Mouse (Mus musculus): Measurements from ENCODE around the gene Nol12. TPM values are rescaled to one million over a fixed set of nuclear protein-coding genes. Genes with fewer than 3 reads are reported as not detected.

Gene Nol12
- polyA plus RNA-seq, 1 experiment from 2014 or later: 64.2 TPM

GRCm38 (mm10) chr15:78956351-78956750, 21.6 kb downstream of the Nol12 start:
- ATAC-seq: no peak
- H3K9ac ChIP-seq (replicated peaks; ENCODE audit: low read depth, low read length): no peak overlapping the region
- no peak overlapping the region for H3K4me3 ChIP-seq (replicated peaks; ENCODE audit: low read length)
- H3K27ac ChIP-seq (ENCODE audit: low read length): no peak overlapping the region
- H3K4me2 ChIP-seq (ENCODE audit: low read length): no peak overlapping the region
- no peaks in the 10 kb centered on the region for H3K27me3 ChIP-seq (replicated peaks; ENCODE audit: control insufficient read depth, insufficient read depth, low read length)
- 88% methylated on average over 4 of the region's 4 CpGs for WGBS
- no peaks in the 10 kb centered on the region for H3K9me3 ChIP-seq (ENCODE audit: control insufficient read depth, low read length)
- H3K4me1 ChIP-seq (replicated peaks; ENCODE audit: control insufficient read depth, insufficient read depth, low read length): 0 out of 2 replicates have a peak, but pooled peaks cover 2% of the 10 kb centered on the region
- H3K36me3 ChIP-seq (ENCODE audit: control insufficient read depth, insufficient read depth): peaks cover 15% of the 10 kb centered on the region

GRCm38 (mm10) chr15:78957021-78957420, 22.3 kb downstream of the Nol12 start:
- Histone ChIP-seq H3K9ac (replicated peaks; ENCODE audit: low read depth, low read length) (no peak overlapping the region), H3K27me3 (replicated peaks; ENCODE audit: control insufficient read depth, insufficient read depth, low read length) (no peaks in the 10 kb centered on the region), H3K9me3 (ENCODE audit: control insufficient read depth, low read length) (no peaks in the 10 kb centered on the region), H3K4me1 (replicated peaks; ENCODE audit: control insufficient read depth, insufficient read depth, low read length) (0 out of 2 replicates have a peak, but pooled peaks cover 2% of the 10 kb centered on the region), H3K36me3 (ENCODE audit: control insufficient read depth, insufficient read depth) (peaks cover 16% of the 10 kb centered on the region), H3K27ac (ENCODE audit: low read length) (no peak overlapping the region), H3K4me2 (ENCODE audit: low read length) (no peak overlapping the region), H3K4me3 (replicated peaks; ENCODE audit: low read length) (no peak overlapping the region)
- ATAC-seq: no peak
- WGBS: 85% methylated on average over 15 of the region's 15 CpGs

GRCm38 (mm10) chr15:78959537-78959936, 24.8 kb downstream of the Nol12 start:
- no peak overlapping the region for H3K27ac ChIP-seq (ENCODE audit: low read length)
- no peak overlapping the region for H3K4me3 ChIP-seq (replicated peaks; ENCODE audit: low read length)
- WGBS: 91% methylated on average over 11 of the region's 11 CpGs
- ATAC-seq: no peak
- H3K9ac ChIP-seq (replicated peaks; ENCODE audit: low read depth, low read length): no peak overlapping the region
- no peaks in the 10 kb centered on the region for H3K27me3 ChIP-seq (replicated peaks; ENCODE audit: control insufficient read depth, insufficient read depth, low read length)
- peaks cover 14% of the 10 kb centered on the region for H3K36me3 ChIP-seq (ENCODE audit: control insufficient read depth, insufficient read depth)
- no peaks in the 10 kb centered on the region for H3K4me1 ChIP-seq (replicated peaks; ENCODE audit: control insufficient read depth, insufficient read depth, low read length)
- no peak overlapping the region for H3K4me2 ChIP-seq (ENCODE audit: low read length)
- H3K9me3 ChIP-seq (ENCODE audit: control insufficient read depth, low read length): no peaks in the 10 kb centered on the region

GRCm38 (mm10) chr15:78960088-78960487, 25.4 kb downstream of the Nol12 start:
- H3K27ac ChIP-seq (ENCODE audit: low read length): no peak overlapping the region
- H3K9ac ChIP-seq (replicated peaks; ENCODE audit: low read depth, low read length): no peak overlapping the region
- 81% methylated on average over 4 of the region's 4 CpGs for WGBS
- H3K4me3 ChIP-seq (replicated peaks; ENCODE audit: low read length): no peak overlapping the region
- ATAC-seq: no peak
- no peaks in the 10 kb centered on the region for H3K4me1 ChIP-seq (replicated peaks; ENCODE audit: control insufficient read depth, insufficient read depth, low read length)
- no peaks in the 10 kb centered on the region for H3K27me3 ChIP-seq (replicated peaks; ENCODE audit: control insufficient read depth, insufficient read depth, low read length)
- no peaks in the 10 kb centered on the region for H3K9me3 ChIP-seq (ENCODE audit: control insufficient read depth, low read length)
- no peak overlapping the region for H3K4me2 ChIP-seq (ENCODE audit: low read length)
- peaks cover 14% of the 10 kb centered on the region for H3K36me3 ChIP-seq (ENCODE audit: control insufficient read depth, insufficient read depth)

GRCm38 (mm10) chr15:78962885-78963284, 28.2 kb downstream of the Nol12 start:
- WGBS: 28% methylated on average over 2 of the region's 2 CpGs
- Histone ChIP-seq H3K4me2 (ENCODE audit: low read length) (no peak overlapping the region), H3K4me3 (replicated peaks; ENCODE audit: low read length) (no peak overlapping the region), H3K9me3 (ENCODE audit: control insufficient read depth, low read length) (no peaks in the 10 kb centered on the region), H3K4me1 (replicated peaks; ENCODE audit: control insufficient read depth, insufficient read depth, low read length) (no peaks in the 10 kb centered on the region), H3K27me3 (replicated peaks; ENCODE audit: control insufficient read depth, insufficient read depth, low read length) (no peaks in the 10 kb centered on the region), H3K9ac (replicated peaks; ENCODE audit: low read depth, low read length) (no peak overlapping the region), H3K36me3 (ENCODE audit: control insufficient read depth, insufficient read depth) (peaks cover 23% of the 10 kb centered on the region), H3K27ac (ENCODE audit: low read length) (no peak overlapping the region)
- no peak for ATAC-seq

GRCm38 (mm10) chr15:78971626-78972025, 36.9 kb downstream of the Nol12 start:
- Histone ChIP-seq H3K4me1 (replicated peaks; ENCODE audit: control insufficient read depth, insufficient read depth, low read length) (no peaks in the 10 kb centered on the region), H3K4me2 (ENCODE audit: low read length) (no peak overlapping the region), H3K36me3 (ENCODE audit: control insufficient read depth, insufficient read depth) (peaks cover 14% of the 10 kb centered on the region), H3K9ac (replicated peaks; ENCODE audit: low read depth, low read length) (no peak overlapping the region), H3K9me3 (ENCODE audit: control insufficient read depth, low read length) (no peaks in the 10 kb centered on the region), H3K27ac (ENCODE audit: low read length) (no peak overlapping the region), H3K27me3 (replicated peaks; ENCODE audit: control insufficient read depth, insufficient read depth, low read length) (no peaks in the 10 kb centered on the region), H3K4me3 (replicated peaks; ENCODE audit: low read length) (no peak overlapping the region)
- WGBS: 85% methylated on average over 6 of the region's 6 CpGs
- no peak for ATAC-seq

- peaks cover 3% of the 10 kb centered on the region for H3K36me3 ChIP-seq (ENCODE audit: control insufficient read depth, insufficient read depth)
- 80% methylated on average over 7 of the region's 7 CpGs for WGBS
- H3K4me3 ChIP-seq (replicated peaks; ENCODE audit: low read length): no peak overlapping the region
- H3K4me1 ChIP-seq (replicated peaks; ENCODE audit: control insufficient read depth, insufficient read depth, low read length): peaks cover 2% of the 10 kb centered on the region; the same call in 1 of the 2 replicates
- ATAC-seq: no peak
- H3K27me3 ChIP-seq (replicated peaks; ENCODE audit: control insufficient read depth, insufficient read depth, low read length): no peaks in the 10 kb centered on the region
- no peak overlapping the region for H3K4me2 ChIP-seq (ENCODE audit: low read length)
- no peak overlapping the region for H3K9ac ChIP-seq (replicated peaks; ENCODE audit: low read depth, low read length)
- no peak overlapping the region for H3K27ac ChIP-seq (ENCODE audit: low read length)
- no peaks in the 10 kb centered on the region for H3K9me3 ChIP-seq (ENCODE audit: control insufficient read depth, low read length)
Measured at GRCm38 (mm10) chr15:78973950-78974349, 39.2 kb downstream of the Nol12 start.

GRCm38 (mm10) chr15:78977676-78978159, 43.0 kb downstream of the Nol12 start:
- H3K9ac ChIP-seq (replicated peaks; ENCODE audit: low read depth, low read length): no peak overlapping the region
- peaks cover 3% of the 10 kb centered on the region; the same call in 1 of the 2 replicates for H3K36me3 ChIP-seq (ENCODE audit: control insufficient read depth, insufficient read depth)
- ATAC-seq: no peak
- H3K4me1 ChIP-seq (replicated peaks; ENCODE audit: control insufficient read depth, insufficient read depth, low read length): peaks cover 6% of the 10 kb centered on the region
- WGBS: 95% methylated on average over 8 of the region's 8 CpGs
- no peak overlapping the region for H3K4me3 ChIP-seq (replicated peaks; ENCODE audit: low read length)
- H3K27ac ChIP-seq (ENCODE audit: low read length): no peak overlapping the region
- H3K27me3 ChIP-seq (replicated peaks; ENCODE audit: control insufficient read depth, insufficient read depth, low read length): no peaks in the 10 kb centered on the region
- H3K9me3 ChIP-seq (ENCODE audit: control insufficient read depth, low read length): no peaks in the 10 kb centered on the region
- no peak overlapping the region for H3K4me2 ChIP-seq (ENCODE audit: low read length)

- Histone ChIP-seq H3K9me3 (ENCODE audit: control insufficient read depth, low read length) (no peaks in the 10 kb centered on the region), H3K27ac (ENCODE audit: low read length) (no peak overlapping the region), H3K36me3 (ENCODE audit: control insufficient read depth, insufficient read depth) (peaks cover 3% of the 10 kb centered on the region; the same call in 1 of the 2 replicates), H3K4me3 (replicated peaks; ENCODE audit: low read length) (no peak overlapping the region), H3K9ac (replicated peaks; ENCODE audit: low read depth, low read length) (no peak overlapping the region), H3K4me2 (ENCODE audit: low read length) (no peak overlapping the region), H3K4me1 (replicated peaks; ENCODE audit: control insufficient read depth, insufficient read depth, low read length) (peaks cover 18% of the 10 kb centered on the region), H3K27me3 (replicated peaks; ENCODE audit: control insufficient read depth, insufficient read depth, low read length) (no peaks in the 10 kb centered on the region)
- no peak for ATAC-seq
- 26% methylated on average over 4 of the region's 4 CpGs for WGBS
Measured at GRCm38 (mm10) chr15:78978875-78979274, 44.1 kb downstream of the Nol12 start.

GRCm38 (mm10) chr15:78980084-78980483, 45.4 kb downstream of the Nol12 start:
- no peaks in the 10 kb centered on the region for H3K27me3 ChIP-seq (replicated peaks; ENCODE audit: control insufficient read depth, insufficient read depth, low read length)
- H3K9me3 ChIP-seq (ENCODE audit: control insufficient read depth, low read length): no peaks in the 10 kb centered on the region
- no peak overlapping the region for H3K27ac ChIP-seq (ENCODE audit: low read length)
- H3K4me2 ChIP-seq (ENCODE audit: low read length): no peak overlapping the region
- 79% methylated on average over 4 of the region's 4 CpGs for WGBS
- no peak for ATAC-seq
- peaks cover 18% of the 10 kb centered on the region for H3K4me1 ChIP-seq (replicated peaks; ENCODE audit: control insufficient read depth, insufficient read depth, low read length)
- no peak overlapping the region for H3K9ac ChIP-seq (replicated peaks; ENCODE audit: low read depth, low read length)
- peaks cover 3% of the 10 kb centered on the region; the same call in 1 of the 2 replicates for H3K36me3 ChIP-seq (ENCODE audit: control insufficient read depth, insufficient read depth)
- no peak overlapping the region for H3K4me3 ChIP-seq (replicated peaks; ENCODE audit: low read length)

Data from forebrain, embryonic 16.5 days (tissue).